Mouse (Mus musculus) embryonic facial prominence, embryonic 10.5 days (tissue): Measurements from ENCODE around the gene Ccdc167. TPM values are rescaled to one million over a fixed set of nuclear protein-coding genes. Genes with fewer than 3 reads are reported as not detected.

Experiments used
- DNase-seq: peaks from one replicate; pipeline ENCODE4 v3.0.0-alpha.2; 2017; ENCODE audit warnings: low spot score
- H3K27ac ChIP-seq: fragments of 300-500 bp; sonication (generic); replicated peaks from 2 replicates; pipeline ENCODE4 v1.5.1; 2016; ENCODE audit warnings: mild to moderate bottlenecking
- H3K27me3 ChIP-seq: fragments of 300-500 bp; sonication (generic); replicated peaks from 2 replicates; pipeline ENCODE4 v1.6.1; 2016; ENCODE audit warnings: low read depth, mild to moderate bottlenecking; ENCODE audit not compliant: poor library complexity, severe bottlenecking
- H3K36me3 ChIP-seq: fragments of 300-500 bp; sonication (generic); replicated peaks from 2 replicates; pipeline ENCODE4 v1.6.1; 2016; ENCODE audit warnings: mild to moderate bottlenecking, moderate library complexity
- H3K4me1 ChIP-seq: fragments of 300-500 bp; sonication (generic); 2 replicates; pipeline ENCODE4 v1.6.1; 2016
- H3K4me3 ChIP-seq: fragments of 300-500 bp; sonication (generic); 2 replicates; pipeline ENCODE4 v1.5.1; 2016; ENCODE audit warnings: mild to moderate bottlenecking, moderate library complexity
- H3K9me3 ChIP-seq: fragments of 300-500 bp; sonication (generic); 2 replicates; pipeline ENCODE4 v1.6.1; 2016; ENCODE audit warnings: mild to moderate bottlenecking
- WGBS: fragments of 180-500 bp; shearing (Covaris S2); methylation state at CpG from one replicate; pipeline ENCODE4 v1.1.7; 2016; 5-methylcytosine and 5-hydroxymethylcytosine counted together
- polyA plus RNA-seq: library from polyadenylated mRNA; unstranded; fragments of >200 nt; fragmentation: Nextera tagmentation; extraction: Ambion mirVana; gene quantifications from 2 replicates; pipeline ENCODE4 v1.2.1, GENCODE M21; 2016

Ccdc167 gene
- polyA plus RNA-seq, 1 experiment from 2014 or later: 16.5 TPM

GRCm38 (mm10) chr17:29712565-29712964, 4.3 kb downstream of the Ccdc167 start:
- Histone ChIP-seq H3K4me3 (no peak overlapping the region), H3K27me3 (no peaks in the 10 kb centered on the region), H3K4me1 (peaks cover 57% of the 10 kb centered on the region), H3K27ac (no peak overlapping the region), H3K9me3 (no peaks in the 10 kb centered on the region), H3K36me3 (peaks cover 24% of the 10 kb centered on the region)
- 74% methylated on average over 7 of the region's 7 CpGs for WGBS
- no peak for DNase-seq

GRCm38 (mm10) chr17:29711745-29712431, 5.0 kb downstream of the Ccdc167 start:
- H3K9me3 ChIP-seq: no peaks in the 10 kb centered on the region

GRCm38 (mm10) chr17:29711076-29711744, 5.6 kb downstream of the Ccdc167 start:
- Histone ChIP-seq H3K36me3 (peaks cover 26% of the 10 kb centered on the region), H3K27ac (no peak overlapping the region), H3K9me3 (no peaks in the 10 kb centered on the region), H3K4me3 (no peak overlapping the region), H3K27me3 (no peaks in the 10 kb centered on the region), H3K4me1 (peaks cover 60% of the 10 kb centered on the region)
- DNase-seq: no peak
- 85% methylated on average over 19 of the region's 19 CpGs for WGBS

More at GRCm38 (mm10) chr17:29711745-29712431, 5.0 kb downstream of the Ccdc167 start:
- Histone ChIP-seq H3K36me3 (peaks cover 24% of the 10 kb centered on the region), H3K27me3 (no peaks in the 10 kb centered on the region), H3K4me3 (no peak overlapping the region), H3K4me1 (peaks cover 58% of the 10 kb centered on the region), H3K27ac (no peak overlapping the region)
- 84% methylated on average over 8 of the region's 8 CpGs for WGBS
- DNase-seq: no peak

GRCm38 (mm10) chr17:29710562-29711044, 6.2 kb downstream of the Ccdc167 start:
- Histone ChIP-seq H3K27me3 (no peaks in the 10 kb centered on the region), H3K4me3 (no peak overlapping the region), H3K27ac (no peak overlapping the region), H3K9me3 (no peaks in the 10 kb centered on the region), H3K36me3 (peaks cover 32% of the 10 kb centered on the region), H3K4me1 (peaks cover 56% of the 10 kb centered on the region)
- 85% methylated on average over 11 of the region's 11 CpGs for WGBS
- DNase-seq: no peak

- WGBS: 88% methylated on average over 5 of the region's 5 CpGs
- H3K36me3 ChIP-seq: peaks cover 36% of the 10 kb centered on the region
- no peak for DNase-seq
- H3K4me1 ChIP-seq: peaks cover 55% of the 10 kb centered on the region
- H3K27me3 ChIP-seq: no peaks in the 10 kb centered on the region
- peak overlapping the region; percentile 31; the same call in 1 of the 2 replicates for H3K27ac ChIP-seq
- H3K9me3 ChIP-seq: no peaks in the 10 kb centered on the region
- no peak overlapping the region for H3K4me3 ChIP-seq
Measured at GRCm38 (mm10) chr17:29708783-29709182, 8.1 kb downstream of the Ccdc167 start.

- Histone ChIP-seq H3K9me3 (no peaks in the 10 kb centered on the region), H3K4me3 (no peak overlapping the region), H3K27me3 (no peaks in the 10 kb centered on the region), H3K36me3 (peaks cover 53% of the 10 kb centered on the region), H3K27ac (0 out of 2 replicates have a peak overlapping the region, but pooled peaks have one; percentile 11), H3K4me1 (peaks cover 48% of the 10 kb centered on the region)
- DNase-seq: no peak
- 59% methylated on average over 5 of the region's 5 CpGs for WGBS
Measured at GRCm38 (mm10) chr17:29706981-29707545, 9.8 kb downstream of the Ccdc167 start.

DNA sequence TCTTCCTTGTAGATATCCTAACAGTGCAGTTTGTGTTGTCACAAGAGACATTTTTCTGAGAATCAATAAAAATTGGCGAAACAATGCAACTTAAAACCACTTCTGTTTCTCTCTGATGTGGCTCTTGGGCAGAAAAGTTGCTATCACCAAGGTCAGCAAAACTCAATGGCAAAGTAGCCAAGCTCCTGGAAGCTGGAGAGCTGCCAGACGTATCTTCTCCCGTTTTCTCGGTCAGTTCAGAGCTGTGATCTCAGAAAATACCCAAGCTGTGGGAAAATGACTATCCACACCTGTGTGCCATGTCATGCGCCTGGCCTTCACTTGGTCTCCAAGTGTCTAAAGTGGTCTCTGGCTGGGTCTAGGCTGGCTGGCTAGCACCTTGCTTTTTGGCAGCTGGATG, 11.0 kb downstream of the Ccdc167 start:
- WGBS: 91% methylated on average over 5 of the region's 5 CpGs

GRCm38 (mm10) chr17:29704781-29705180, 12.1 kb downstream of the Ccdc167 start:
- Histone ChIP-seq H3K9me3 (no peaks in the 10 kb centered on the region), H3K36me3 (peaks cover 66% of the 10 kb centered on the region), H3K4me3 (no peak overlapping the region), H3K4me1 (peaks cover 32% of the 10 kb centered on the region), H3K27ac (0 out of 2 replicates have a peak overlapping the region, but pooled peaks have one; percentile 31), H3K27me3 (no peaks in the 10 kb centered on the region)
- WGBS: 36% methylated on average over 3 of the region's 3 CpGs
- peak; percentile 74 for DNase-seq

More for the DNA sequence above, 11.0 kb downstream of the Ccdc167 start:
- H3K4me1 ChIP-seq: peaks cover 41% of the 10 kb centered on the region
- 0 out of 2 replicates have a peak overlapping the region, but pooled peaks have one; percentile 11 for H3K27ac ChIP-seq
- H3K9me3 ChIP-seq: no peaks in the 10 kb centered on the region
- no peak overlapping the region for H3K4me3 ChIP-seq
- no peaks in the 10 kb centered on the region for H3K27me3 ChIP-seq
- H3K36me3 ChIP-seq: peaks cover 62% of the 10 kb centered on the region
- DNase-seq: no peak

- Histone ChIP-seq H3K27ac (no peak overlapping the region), H3K4me3 (no peak overlapping the region), H3K4me1 (peaks cover 17% of the 10 kb centered on the region), H3K27me3 (no peaks in the 10 kb centered on the region), H3K36me3 (peaks cover 81% of the 10 kb centered on the region), H3K9me3 (no peaks in the 10 kb centered on the region)
- DNase-seq: no peak
- 85% methylated on average over 4 of the region's 4 CpGs for WGBS
Measured at GRCm38 (mm10) chr17:29702938-29703710, 13.7 kb downstream of the Ccdc167 start.

GRCm38 (mm10) chr17:29700573-29700972, 16.3 kb downstream of the Ccdc167 start:
- Histone ChIP-seq H3K4me3 (no peak overlapping the region), H3K27ac (no peak overlapping the region), H3K9me3 (no peaks in the 10 kb centered on the region), H3K27me3 (no peaks in the 10 kb centered on the region), H3K4me1 (no peaks in the 10 kb centered on the region; the same call in 1 of the 2 replicates), H3K36me3 (peaks cover 98% of the 10 kb centered on the region)
- DNase-seq: no peak
- WGBS: 92% methylated on average over 7 of the region's 7 CpGs

DNA sequence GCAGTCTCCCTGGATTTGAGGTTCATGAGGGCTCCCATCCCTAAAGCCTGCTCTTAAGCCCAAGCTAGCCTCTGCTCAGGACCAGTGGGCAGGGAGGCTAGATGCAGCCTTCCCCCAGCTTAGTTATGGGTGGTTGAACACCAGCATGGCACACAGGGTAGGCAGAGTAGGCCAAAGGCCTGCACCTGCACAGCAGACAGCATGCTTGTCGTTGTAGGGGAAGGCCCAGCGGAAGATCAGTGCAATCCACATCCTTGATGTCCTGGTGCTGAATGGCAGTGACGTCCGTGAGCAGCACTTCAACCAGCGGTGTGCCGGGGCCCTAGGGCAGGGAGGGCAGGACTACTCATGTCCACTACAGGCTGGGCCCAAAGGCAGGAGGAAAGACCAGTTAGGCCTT, 18.4 kb downstream of the Ccdc167 start:
- peaks cover 100% of the 10 kb centered on the region for H3K36me3 ChIP-seq
- 92% methylated on average over 6 of the region's 6 CpGs for WGBS

DNA sequence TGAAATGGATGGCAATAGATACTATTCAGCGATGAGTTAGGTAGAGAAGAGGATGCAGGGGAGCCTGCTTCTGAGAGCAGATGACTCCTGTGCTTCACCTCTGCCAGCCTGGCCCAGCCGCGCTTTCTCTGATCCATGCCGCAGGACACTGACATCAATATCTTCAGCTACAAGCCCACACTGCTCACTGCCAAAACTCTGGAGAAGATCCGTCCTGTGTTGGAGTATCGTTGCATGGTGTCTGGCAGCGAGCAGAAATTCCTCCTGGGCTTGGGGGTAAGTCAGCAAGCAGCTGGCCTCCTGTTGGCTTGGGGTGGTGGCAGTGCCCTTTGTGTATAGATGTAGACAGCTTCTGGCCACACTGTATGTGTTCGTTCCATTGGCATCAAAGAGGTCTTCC, 19.9 kb downstream of the Ccdc167 start:
- WGBS: 94% methylated on average over 8 of the region's 8 CpGs
- peaks cover 98% of the 10 kb centered on the region for H3K36me3 ChIP-seq

More for the DNA sequence above, 18.4 kb downstream of the Ccdc167 start:
- H3K9me3 ChIP-seq: no peaks in the 10 kb centered on the region
- H3K4me3 ChIP-seq: no peak overlapping the region
- no peaks in the 10 kb centered on the region for H3K27me3 ChIP-seq
- H3K27ac ChIP-seq: no peak overlapping the region
- DNase-seq: no peak
- no peaks in the 10 kb centered on the region for H3K4me1 ChIP-seq

More for the DNA sequence above, 19.9 kb downstream of the Ccdc167 start:
- Histone ChIP-seq H3K4me3 (no peak overlapping the region), H3K9me3 (no peaks in the 10 kb centered on the region), H3K27me3 (no peaks in the 10 kb centered on the region), H3K4me1 (no peaks in the 10 kb centered on the region), H3K27ac (no peak overlapping the region)
- no peak for DNase-seq
